Mouse (Mus musculus) stomach, embryonic 15.5 days (tissue): ENCODE results near the gene Bmp4. TPM values are rescaled to one million over a fixed set of nuclear protein-coding genes. Genes with fewer than 3 reads are reported as not detected.
A peak's percentile ranks its signal among the peaks of the same experiment; 100 is the strongest.

ENCODE experiments used
- ATAC-seq: fragments of 200-750 bp; cut with Nextera tagmentation; 2 replicates; pipeline ENCODE4 v1.8.0; 2017; ENCODE audit warnings: low read depth, moderate number of reproducible peaks, moderate TSS enrichment; ENCODE audit not compliant: insufficient read depth, low FRiP score
- H3K27ac ChIP-seq: fragments of 300-500 bp; sonication (generic); 2 replicates; pipeline ENCODE4 v1.5.1; 2015; ENCODE audit warnings: mild to moderate bottlenecking, inconsistent platforms
- H3K27me3 ChIP-seq: fragments of 300-500 bp; sonication (generic); replicated peaks from 2 replicates; pipeline ENCODE4 v1.6.1; 2015; ENCODE audit warnings: inconsistent platforms
- H3K36me3 ChIP-seq: fragments of 300-500 bp; sonication (generic); 2 replicates; pipeline ENCODE4 v1.6.1; 2015; ENCODE audit warnings: inconsistent platforms
- H3K4me1 ChIP-seq: fragments of 300-500 bp; sonication (generic); 2 replicates; pipeline ENCODE4 v1.6.1; 2015; ENCODE audit warnings: inconsistent platforms
- H3K4me2 ChIP-seq: fragments of 300-500 bp; sonication (generic); 2 replicates; pipeline ENCODE4 v1.6.1; 2015; ENCODE audit warnings: mild to moderate bottlenecking, inconsistent platforms
- H3K4me3 ChIP-seq: fragments of 300-500 bp; sonication (generic); replicated peaks from 2 replicates; pipeline ENCODE4 v1.5.1; 2015; ENCODE audit warnings: inconsistent platforms
- H3K9ac ChIP-seq: fragments of 300-500 bp; sonication (generic); 2 replicates; pipeline ENCODE4 v1.6.1; 2015; ENCODE audit warnings: inconsistent platforms
- H3K9me3 ChIP-seq: fragments of 300-500 bp; sonication (generic); 2 replicates; pipeline ENCODE4 v1.6.1; 2016; ENCODE audit warnings: inconsistent platforms
- WGBS: fragments of 180-500 bp; shearing (Covaris S2); methylation state at CpG from one replicate; pipeline ENCODE4 v1.1.7; 2015; 5-methylcytosine and 5-hydroxymethylcytosine counted together
- polyA plus RNA-seq: library from polyadenylated mRNA; unstranded; fragments of >200 nt; fragmentation: Nextera tagmentation; extraction: Ambion mirVana; gene quantifications from 2 replicates; pipeline ENCODE4 v1.2.1, GENCODE M21; 2015

Gene Bmp4
- polyA plus RNA-seq, 1 experiment from 2014 or later, result 58.1 TPM

DNA sequence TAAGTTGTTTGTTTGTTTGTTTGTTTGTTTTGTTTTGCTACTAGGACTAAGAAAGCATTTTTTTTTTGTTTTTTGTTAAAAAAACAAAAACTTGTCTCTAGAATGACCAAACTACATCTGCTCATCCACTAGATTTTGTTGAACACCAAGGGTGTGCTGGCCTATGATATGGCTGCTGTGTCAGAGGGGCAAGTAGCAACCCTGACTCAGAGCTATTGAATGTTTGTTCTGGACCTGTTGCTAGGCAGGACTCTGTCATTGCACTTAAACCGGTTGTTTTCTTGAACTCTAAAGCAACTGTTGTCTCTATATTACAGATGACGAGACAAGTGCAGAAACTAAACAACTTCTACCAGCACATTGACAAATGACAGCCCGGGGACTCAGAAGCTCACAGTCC is 17.9 kb upstream of the Bmp4 start:
- no peak overlapping the region for H3K4me3 ChIP-seq
- H3K36me3 ChIP-seq, result no peaks in the 10 kb centered on the region
- H3K4me2 ChIP-seq, result no peak overlapping the region
- WGBS, result 66% methylated on average over 3 of the region's 3 CpGs
- no peak overlapping the region for H3K27ac ChIP-seq
- no peaks in the 10 kb centered on the region for H3K27me3 ChIP-seq
- no peak for ATAC-seq
- H3K9ac ChIP-seq, result no peak overlapping the region
- H3K4me1 ChIP-seq, result no peaks in the 10 kb centered on the region
- H3K9me3 ChIP-seq, result no peaks in the 10 kb centered on the region

DNA sequence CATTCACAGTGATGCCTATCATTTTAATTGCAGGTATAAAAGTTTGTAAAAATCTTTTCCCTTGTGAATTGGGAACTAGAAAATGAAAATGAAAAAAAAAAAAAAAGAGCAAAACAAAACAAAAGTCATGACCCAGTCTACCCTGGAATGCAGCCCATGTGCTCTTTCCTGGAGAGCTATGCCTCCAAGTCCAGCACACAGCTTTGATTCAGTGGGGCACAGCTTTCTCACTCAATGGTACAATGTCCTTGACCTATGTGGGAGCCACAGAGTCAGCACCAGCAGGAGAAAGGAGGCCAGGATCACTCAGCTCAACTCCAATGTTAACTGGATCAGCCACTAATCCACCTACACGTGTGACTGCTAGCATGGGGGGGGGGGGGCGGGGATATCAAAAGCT is 9.5 kb upstream of the Bmp4 start:
- H3K27ac ChIP-seq, result no peak overlapping the region
- H3K9me3 ChIP-seq, result no peaks in the 10 kb centered on the region
- no peak overlapping the region for H3K4me3 ChIP-seq
- no peak overlapping the region for H3K4me2 ChIP-seq
- H3K9ac ChIP-seq, result no peak overlapping the region
- no peaks in the 10 kb centered on the region for H3K36me3 ChIP-seq
- H3K27me3 ChIP-seq, result peaks cover 24% of the 10 kb centered on the region
- H3K4me1 ChIP-seq, result 0 out of 2 replicates have a peak, but pooled peaks cover 6% of the 10 kb centered on the region
- WGBS, result 65% methylated on average over 2 of the region's 2 CpGs
- ATAC-seq, result no peak

GRCm38 (mm10) chr14:46398091-46398695 is 7.7 kb upstream of the Bmp4 start:
- Histone ChIP-seq H3K27ac (no peak overlapping the region), H3K4me2 (peak overlapping the region; percentile 48), H3K9me3 (no peaks in the 10 kb centered on the region), H3K36me3 (no peaks in the 10 kb centered on the region), H3K4me3 (peak overlapping the region; percentile 18), H3K9ac (no peak overlapping the region), H3K27me3 (peaks cover 24% of the 10 kb centered on the region), H3K4me1 (0 out of 2 replicates have a peak, but pooled peaks cover 6% of the 10 kb centered on the region)
- peak; percentile 43; the same call in 1 of the 2 replicates for ATAC-seq
- 7% methylated on average over 27 of the region's 27 CpGs for WGBS

DNA sequence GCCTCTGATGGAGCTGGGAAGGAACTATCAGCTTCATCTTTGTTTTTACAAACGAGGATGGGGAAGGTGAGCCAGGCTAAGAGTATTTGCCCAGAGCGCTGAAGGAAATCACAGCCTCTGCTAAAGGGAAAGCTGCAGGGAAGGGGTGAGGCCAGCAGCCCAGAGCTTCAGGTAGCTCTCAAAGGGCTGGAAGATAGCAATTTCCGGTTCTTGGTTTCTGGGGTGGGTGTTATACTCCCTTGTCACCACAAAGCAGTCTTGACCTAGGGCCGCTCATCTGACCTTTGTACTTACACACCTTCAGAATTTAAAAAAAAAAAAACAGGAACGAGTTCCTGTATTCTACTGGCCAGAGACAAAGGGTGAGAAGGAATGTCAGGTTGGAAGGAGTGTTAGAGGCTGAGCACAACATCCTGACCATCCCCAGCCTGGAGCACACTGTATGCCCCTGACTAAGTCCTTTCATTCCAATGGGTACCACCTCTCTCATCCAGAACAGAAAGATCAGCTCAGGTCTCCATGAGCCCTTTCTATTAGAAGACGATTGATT is 1.2 kb upstream of the Bmp4 start:
- Histone ChIP-seq H3K27me3 (peaks cover 22% of the 10 kb centered on the region), H3K4me1 (peaks cover 12% of the 10 kb centered on the region), H3K4me3 (no peak overlapping the region), H3K9me3 (no peaks in the 10 kb centered on the region), H3K4me2 (no peak overlapping the region), H3K9ac (no peak overlapping the region), H3K36me3 (no peaks in the 10 kb centered on the region), H3K27ac (no peak overlapping the region)
- 50% methylated on average over 6 of the region's 6 CpGs for WGBS
- ATAC-seq, result no peak

- H3K27me3 ChIP-seq, result peaks cover 19% of the 10 kb centered on the region
- H3K36me3 ChIP-seq, result no peaks in the 10 kb centered on the region
- H3K4me1 ChIP-seq, result peaks cover 15% of the 10 kb centered on the region
- H3K4me2 ChIP-seq, result peak overlapping the region; percentile 49
- WGBS, result 9% methylated on average over 24 of the region's 24 CpGs
- no peak for ATAC-seq
- H3K9ac ChIP-seq, result peak overlapping the region; percentile 30; the same call in 1 of the 2 replicates
- no peaks in the 10 kb centered on the region for H3K9me3 ChIP-seq
- peak overlapping the region; percentile 59 for H3K27ac ChIP-seq
- H3K4me3 ChIP-seq, result peak overlapping the region; percentile 59
These were observed 826 bp downstream of the Bmp4 start for GRCm38 (mm10) chr14:46389438-46390248.

DNA sequence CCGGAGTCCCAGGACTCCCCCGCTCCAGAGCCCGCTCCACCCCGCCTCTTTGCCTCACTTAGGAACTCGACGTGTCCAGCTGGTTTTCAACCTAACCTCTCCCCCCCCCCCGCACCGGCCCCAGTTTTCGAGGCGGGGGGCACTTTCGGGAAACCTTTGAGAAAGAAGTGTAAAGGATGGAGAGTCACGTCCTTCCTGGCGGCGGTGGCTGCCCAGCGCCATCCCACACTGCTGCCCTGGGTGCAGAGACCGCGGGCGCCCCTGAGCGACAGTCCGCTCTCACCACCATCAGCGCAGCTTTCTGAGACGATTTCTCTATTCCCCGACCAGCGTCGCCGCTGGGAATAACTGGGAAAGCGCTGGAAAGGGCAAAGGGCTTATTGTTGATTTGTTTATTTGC is 1.8 kb downstream of the Bmp4 start:
- Histone ChIP-seq H3K4me1 (peaks cover 15% of the 10 kb centered on the region), H3K4me2 (peak overlapping the region; percentile 82), H3K36me3 (no peaks in the 10 kb centered on the region), H3K27ac (peak overlapping the region; percentile 87), H3K9me3 (no peaks in the 10 kb centered on the region), H3K4me3 (peak overlapping the region; percentile 59), H3K27me3 (peaks cover 19% of the 10 kb centered on the region), H3K9ac (peak overlapping the region; percentile 31; the same call in 1 of the 2 replicates)
- WGBS, result under 1% methylated on average over 27 of the region's 27 CpGs
- no peak for ATAC-seq

GRCm38 (mm10) chr14:46387821-46388481 is 2.5 kb downstream of the Bmp4 start:
- Histone ChIP-seq H3K27me3 (peaks cover 19% of the 10 kb centered on the region), H3K4me2 (peak overlapping the region; percentile 82), H3K4me3 (peak overlapping the region; percentile 59), H3K9ac (peak overlapping the region; percentile 22; the same call in 1 of the 2 replicates), H3K36me3 (no peaks in the 10 kb centered on the region), H3K4me1 (peaks cover 15% of the 10 kb centered on the region), H3K27ac (peak overlapping the region; percentile 87), H3K9me3 (no peaks in the 10 kb centered on the region)
- peak; percentile 0; the same call in 1 of the 2 replicates for ATAC-seq
- WGBS, result under 1% methylated on average over 41 of the region's 41 CpGs

GRCm38 (mm10) chr14:46387357-46387671 is 3.2 kb downstream of the Bmp4 start:
- no peaks in the 10 kb centered on the region for H3K9me3 ChIP-seq
- H3K4me2 ChIP-seq, result peak overlapping the region; percentile 82
- 1% methylated on average over 27 of the region's 27 CpGs for WGBS
- H3K9ac ChIP-seq, result peak overlapping the region; percentile 22; the same call in 1 of the 2 replicates
- H3K4me1 ChIP-seq, result peaks cover 15% of the 10 kb centered on the region
- H3K27ac ChIP-seq, result peak overlapping the region; percentile 87
- ATAC-seq, result peak; percentile 89
- peak overlapping the region; percentile 59 for H3K4me3 ChIP-seq
- H3K36me3 ChIP-seq, result no peaks in the 10 kb centered on the region
- H3K27me3 ChIP-seq, result peaks cover 19% of the 10 kb centered on the region

- peak overlapping the region; percentile 51; the same call in 1 of the 2 replicates for H3K27ac ChIP-seq
- no peaks in the 10 kb centered on the region for H3K9me3 ChIP-seq
- H3K4me3 ChIP-seq, result peak overlapping the region; percentile 59
- H3K4me2 ChIP-seq, result peak overlapping the region; percentile 82
- WGBS, result 1% methylated on average over 28 of the region's 28 CpGs
- H3K36me3 ChIP-seq, result no peaks in the 10 kb centered on the region
- H3K9ac ChIP-seq, result no peak overlapping the region; the same call in 1 of the 2 replicates
- no peak for ATAC-seq
- H3K27me3 ChIP-seq, result peaks cover 19% of the 10 kb centered on the region
- H3K4me1 ChIP-seq, result peaks cover 15% of the 10 kb centered on the region
These were observed 3.8 kb downstream of the Bmp4 start for GRCm38 (mm10) chr14:46386478-46387356.

DNA sequence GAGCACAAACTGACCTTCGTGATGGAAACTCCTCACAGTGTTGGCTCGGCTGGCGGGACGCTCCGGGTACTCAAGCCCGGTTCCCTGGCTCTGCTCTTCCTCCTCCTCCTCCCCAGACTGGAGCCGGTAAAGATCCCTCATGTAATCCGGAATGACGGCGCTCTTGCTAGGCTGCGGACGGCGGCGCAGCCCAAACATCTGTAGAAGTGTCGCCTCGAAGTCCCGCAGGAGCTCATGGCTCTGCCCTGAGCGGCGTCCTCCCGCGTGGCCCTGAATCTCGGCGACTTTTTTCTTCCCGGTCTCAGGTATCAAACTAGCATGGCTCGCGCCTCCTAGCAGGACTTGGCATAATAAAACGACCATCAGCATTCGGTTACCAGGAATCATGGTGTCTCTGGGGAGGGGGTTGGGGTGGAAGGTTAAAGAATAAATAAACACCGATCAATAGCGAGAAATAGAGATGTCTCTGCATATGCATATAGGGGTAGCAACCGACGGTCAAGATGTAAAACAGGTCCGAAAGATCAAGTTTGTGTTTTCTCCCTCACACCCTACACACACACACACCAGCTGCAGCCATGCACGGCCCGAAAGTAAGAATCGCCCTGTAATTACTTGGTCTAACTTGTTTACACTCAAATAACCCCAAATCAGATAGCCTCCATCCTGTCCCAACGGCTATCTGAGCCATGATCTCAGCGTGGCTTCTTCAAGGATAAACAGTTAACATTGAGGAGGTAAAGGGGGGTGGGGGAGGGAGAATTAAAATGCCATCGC is 4.6 kb downstream of the Bmp4 start:
- H3K27me3 ChIP-seq, result peaks cover 19% of the 10 kb centered on the region
- H3K4me3 ChIP-seq, result peak overlapping the region; percentile 59
- no peaks in the 10 kb centered on the region for H3K36me3 ChIP-seq
- no peak for ATAC-seq
- no peaks in the 10 kb centered on the region for H3K9me3 ChIP-seq
- 1% methylated on average over 39 of the region's 39 CpGs for WGBS
- peak overlapping the region; percentile 82 for H3K4me2 ChIP-seq
- peak overlapping the region; percentile 10; the same call in 1 of the 2 replicates for H3K9ac ChIP-seq
- H3K4me1 ChIP-seq, result peaks cover 18% of the 10 kb centered on the region
- H3K27ac ChIP-seq, result 0 out of 2 replicates have a peak overlapping the region, but pooled peaks have one; percentile 11
